Mouse (Mus musculus): ENCODE measurements around the gene Tspan32.

Gene Tspan32

GRCm38 (mm10) chr7:143031816-143032215 is 27.0 kb downstream of the Tspan32 start:
- no peak for DNase-seq (ENCODE audit: extremely low read depth, low read depth, low spot score)

- no peak for DNase-seq (ENCODE audit: extremely low read depth, low read depth, low spot score)
These were observed 28.7 kb downstream of the Tspan32 start for GRCm38 (mm10) chr7:143033581-143033980.

- no peak for DNase-seq (ENCODE audit: extremely low read depth, low read depth, low spot score)
These were observed 29.3 kb downstream of the Tspan32 start for GRCm38 (mm10) chr7:143034112-143034511.

- DNase-seq (ENCODE audit: extremely low read depth, low read depth, low spot score), result no peak
These were observed 29.9 kb downstream of the Tspan32 start for GRCm38 (mm10) chr7:143034519-143035450.

GRCm38 (mm10) chr7:143036787-143037186 is 31.9 kb downstream of the Tspan32 start:
- no peak for DNase-seq (ENCODE audit: extremely low read depth, low read depth, low spot score)

- DNase-seq (ENCODE audit: extremely low read depth, low read depth, low spot score), result no peak
These were observed 32.5 kb downstream of the Tspan32 start for GRCm38 (mm10) chr7:143037306-143037705.

GRCm38 (mm10) chr7:143038174-143038931 is 33.5 kb downstream of the Tspan32 start:
- DNase-seq (ENCODE audit: extremely low read depth, low read depth, low spot score), result no peak

- no peak for DNase-seq (ENCODE audit: extremely low read depth, low read depth, low spot score)
These were observed 35.7 kb downstream of the Tspan32 start for GRCm38 (mm10) chr7:143040561-143040960.

- DNase-seq (ENCODE audit: extremely low read depth, low read depth, low spot score), result no peak
These were observed 36.4 kb downstream of the Tspan32 start for GRCm38 (mm10) chr7:143041138-143041822.

GRCm38 (mm10) chr7:143042089-143042488 is 37.2 kb downstream of the Tspan32 start:
- DNase-seq (ENCODE audit: extremely low read depth, low read depth, low spot score), result no peak

- DNase-seq (ENCODE audit: extremely low read depth, low read depth, low spot score), result no peak
These were observed 38.1 kb downstream of the Tspan32 start for GRCm38 (mm10) chr7:143042897-143043300.

GRCm38 (mm10) chr7:143044049-143044825 is 39.4 kb downstream of the Tspan32 start:
- DNase-seq (ENCODE audit: extremely low read depth, low read depth, low spot score), result no peak

- no peak for DNase-seq (ENCODE audit: extremely low read depth, low read depth, low spot score)
These were observed 40.0 kb downstream of the Tspan32 start for GRCm38 (mm10) chr7:143044826-143045206.

- DNase-seq (ENCODE audit: extremely low read depth, low read depth, low spot score), result no peak
These were observed 41.5 kb downstream of the Tspan32 start for GRCm38 (mm10) chr7:143046358-143046757.

- no peak for DNase-seq (ENCODE audit: extremely low read depth, low read depth, low spot score)
These were observed 44.5 kb downstream of the Tspan32 start for GRCm38 (mm10) chr7:143049331-143049730.

GRCm38 (mm10) chr7:143049841-143050816 is 45.3 kb downstream of the Tspan32 start:
- DNase-seq (ENCODE audit: extremely low read depth, low read depth, low spot score), result no peak

GRCm38 (mm10) chr7:143051316-143051715 is 46.5 kb downstream of the Tspan32 start:
- DNase-seq (ENCODE audit: extremely low read depth, low read depth, low spot score), result no peak

- DNase-seq (ENCODE audit: extremely low read depth, low read depth, low spot score), result no peak
These were observed 47.8 kb downstream of the Tspan32 start, which contains the start of gene Cd81 for GRCm38 (mm10) chr7:143052626-143053007. Gene Cd81, plus strand, starts transcription at chr7:143052739.

Measured in fat pad, adult 2 months (tissue).